Mouse (Mus musculus) cortical plate, adult 2 months (tissue): Measurements from ENCODE around the gene Tph2.

Experiments
- CTCF ChIP-seq: fragments of 200-500 bp; IDR thresholded peaks from 2 replicates; pipeline ENCODE4 v1.5.1; 2011; ENCODE audit warnings: mild to moderate bottlenecking, control low read depth, low read length; ENCODE audit not compliant: insufficient read depth; ENCODE audit errors: extremely low read depth
- POLR2A ChIP-seq: fragments of 200-500 bp; IDR thresholded peaks from 2 replicates; pipeline ENCODE4 v1.6.1; 2011; ENCODE audit warnings: mild to moderate bottlenecking, low read length, control low read depth; ENCODE audit not compliant: insufficient read depth; ENCODE audit errors: extremely low read depth

GRCm38 (mm10) chr10:115099890-115100580 lies 84.8 kb downstream of the Tph2 start:
- TF ChIP-seq CTCF = no peak
- no peak for TF ChIP-seq POLR2A
